Mouse (Mus musculus) hindbrain, embryonic 16.5 days (tissue): ENCODE data around the gene Gmfb. TPM values are rescaled to one million over a fixed set of nuclear protein-coding genes. Genes with fewer than 3 reads are reported as not detected.

ENCODE experiments used
- ATAC-seq: fragments of 200-750 bp; cut with Nextera tagmentation; 2 replicates; pipeline ENCODE4 v1.8.0; 2017; ENCODE audit warnings: moderate TSS enrichment, moderate library complexity
- H3K27ac ChIP-seq: fragments of 300-500 bp; sonication (generic); 2 replicates; pipeline ENCODE4 v1.5.1; 2014; ENCODE audit warnings: low read depth, mild to moderate bottlenecking, control low read depth, low read length, moderate library complexity
- H3K27me3 ChIP-seq: fragments of 300-500 bp; sonication (generic); replicated peaks from 2 replicates; pipeline ENCODE4 v1.6.1; 2014; ENCODE audit warnings: low read length; ENCODE audit not compliant: control insufficient read depth, insufficient read depth
- H3K36me3 ChIP-seq: fragments of 300-500 bp; sonication (generic); 2 replicates; pipeline ENCODE4 v1.6.1; 2014; ENCODE audit warnings: mild to moderate bottlenecking, low read length, moderate library complexity, mixed read lengths; ENCODE audit not compliant: control insufficient read depth, insufficient read depth
- H3K4me1 ChIP-seq: fragments of 300-500 bp; sonication (generic); 2 replicates; pipeline ENCODE4 v1.6.1; 2014; ENCODE audit warnings: low read depth, low read length; ENCODE audit not compliant: control insufficient read depth, insufficient read depth
- H3K4me2 ChIP-seq: fragments of 300-500 bp; sonication (generic); 2 replicates; pipeline ENCODE4 v1.6.1; 2014; ENCODE audit warnings: mild to moderate bottlenecking, low read length, control low read depth, moderate library complexity
- H3K4me3 ChIP-seq: fragments of 300-500 bp; sonication (generic); 2 replicates; pipeline ENCODE4 v1.5.1; 2014; ENCODE audit warnings: mild to moderate bottlenecking, low read length, control low read depth, moderate library complexity
- H3K9ac ChIP-seq: fragments of 300-500 bp; sonication (generic); 2 replicates; pipeline ENCODE4 v1.6.1; 2014; ENCODE audit warnings: low read depth, mild to moderate bottlenecking, control low read depth, low read length, moderate library complexity
- H3K9me3 ChIP-seq: fragments of 300-500 bp; sonication (generic); 2 replicates; pipeline ENCODE4 v1.6.1; 2014; ENCODE audit warnings: mild to moderate bottlenecking, low read length, moderate library complexity; ENCODE audit not compliant: control insufficient read depth
- WGBS: fragments of 180-500 bp; shearing (Covaris S2); extraction: QIAGEN DNeasy Blood & Tissue Kit; methylation state at CpG from one replicate; pipeline ENCODE4 v1.1.7; 2014; 5-methylcytosine and 5-hydroxymethylcytosine counted together
- polyA plus RNA-seq: library from polyadenylated mRNA; unstranded; fragments of >200 nt; fragmentation: Nextera tagmentation; extraction: Ambion mirVana; gene quantifications from 2 replicates; pipeline ENCODE4 v1.2.1, GENCODE M21; 2015

The Gmfb gene
- polyA plus RNA-seq, 1 experiment from 2014 or later, result 133 TPM

GRCm38 (mm10) chr14:46790303-46790702 is 31.7 kb downstream of the Gmfb start:
- Histone ChIP-seq H3K27me3 (no peaks in the 10 kb centered on the region), H3K27ac (no peak overlapping the region), H3K4me2 (no peak overlapping the region), H3K9me3 (no peaks in the 10 kb centered on the region), H3K36me3 (no peaks in the 10 kb centered on the region), H3K4me1 (peaks cover 16% of the 10 kb centered on the region), H3K9ac (no peak overlapping the region), H3K4me3 (no peak overlapping the region)
- ATAC-seq, result no peak
- 69% methylated on average over 4 of the region's 4 CpGs for WGBS

- 36% methylated on average over 8 of the region's 8 CpGs for WGBS
- Histone ChIP-seq H3K27me3 (no peaks in the 10 kb centered on the region), H3K9me3 (no peaks in the 10 kb centered on the region), H3K9ac (peak overlapping the region; percentile 98; the same call in 1 of the 2 replicates), H3K4me3 (peak overlapping the region; percentile 93), H3K4me1 (peaks cover 16% of the 10 kb centered on the region), H3K4me2 (peak overlapping the region; percentile 48), H3K27ac (peak overlapping the region; percentile 99), H3K36me3 (no peaks in the 10 kb centered on the region)
- ATAC-seq, result no peak
Measured at GRCm38 (mm10) chr14:46788505-46788901, 33.5 kb downstream of the Gmfb start.

DNA sequence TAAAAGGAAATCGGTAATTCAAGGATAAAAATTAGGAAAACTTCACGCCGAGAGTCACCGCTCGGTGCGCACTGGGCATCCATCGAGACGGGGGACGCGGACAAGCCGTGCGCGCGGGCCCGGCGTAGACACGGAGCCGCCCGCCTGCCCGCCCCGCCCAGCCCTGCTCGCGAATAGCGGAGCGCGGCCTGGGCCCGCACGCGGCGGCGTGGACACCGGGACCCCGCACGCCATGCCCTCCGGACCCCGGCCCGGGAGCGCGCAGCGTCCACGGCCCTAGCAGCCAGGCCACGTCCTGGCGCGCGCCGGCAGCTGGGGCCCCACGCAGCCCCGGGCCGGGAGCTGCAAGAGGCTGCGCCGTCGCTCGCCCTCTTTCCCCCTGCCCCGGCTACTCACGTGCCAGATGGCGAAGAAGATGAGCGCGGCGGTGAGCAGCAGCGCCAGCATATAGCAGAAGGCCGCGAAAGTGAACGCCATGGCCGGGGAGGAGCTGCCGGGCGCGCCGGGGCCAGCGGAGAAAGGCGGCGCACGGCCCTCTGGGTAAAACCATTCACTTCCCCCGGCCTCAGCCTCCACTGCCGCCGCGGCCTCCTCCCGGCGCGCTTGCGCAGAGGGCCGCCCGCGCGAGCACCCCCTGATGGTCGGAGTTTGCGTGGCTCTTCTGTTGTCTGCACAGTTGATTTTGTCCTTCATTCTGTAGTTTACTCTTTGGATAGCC is 34.1 kb downstream of the Gmfb start, which contains the start of gene Cnih1:
TSS of gene Cnih1 (minus strand) at position 625 of the 718 bp plus-strand sequence.
- Histone ChIP-seq H3K9ac (peak within 1 kb of the TSS; percentile 98), H3K27ac (peak within 1 kb of the TSS; percentile 99), H3K4me2 (peak within 1 kb of the TSS; percentile 90), H3K36me3 (0 out of 2 replicates have a peak, but pooled peaks cover 2% of the 10 kb centered on the region), H3K27me3 (no peaks in the 10 kb centered on the region), H3K4me1 (peaks cover 16% of the 10 kb centered on the region), H3K4me3 (peak within 1 kb of the TSS; percentile 93), H3K9me3 (no peaks in the 10 kb centered on the region)
- peak; percentile 97 for ATAC-seq
- under 1% methylated on average over 63 of the region's 86 CpGs for WGBS

DNA sequence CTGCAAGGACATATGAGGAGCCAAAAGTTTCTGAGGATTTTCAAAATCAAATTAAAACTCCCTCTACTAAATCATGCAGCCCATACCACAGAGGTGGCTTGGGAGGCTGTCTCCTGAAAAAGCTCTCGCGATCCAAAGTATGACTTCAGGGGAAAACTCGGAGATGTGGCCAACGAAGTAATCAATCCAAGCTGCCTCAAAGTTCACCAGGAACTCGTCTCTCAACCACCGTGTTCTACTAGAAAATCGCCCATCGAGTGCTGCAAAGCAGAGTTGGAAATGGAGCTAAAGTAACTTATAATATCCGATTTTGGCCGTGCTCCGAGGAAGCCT is 34.6 kb downstream of the Gmfb start:
- peak overlapping the region; percentile 93 for H3K4me3 ChIP-seq
- peak overlapping the region; percentile 98 for H3K9ac ChIP-seq
- H3K4me1 ChIP-seq, result peaks cover 16% of the 10 kb centered on the region
- peak; percentile 5; the same call in 1 of the 2 replicates for ATAC-seq
- H3K27ac ChIP-seq, result peak overlapping the region; percentile 99
- H3K36me3 ChIP-seq, result 0 out of 2 replicates have a peak, but pooled peaks cover 2% of the 10 kb centered on the region
- no peaks in the 10 kb centered on the region for H3K9me3 ChIP-seq
- WGBS, result under 1% methylated on average over 11 of the region's 11 CpGs
- no peaks in the 10 kb centered on the region for H3K27me3 ChIP-seq
- peak overlapping the region; percentile 90 for H3K4me2 ChIP-seq

DNA sequence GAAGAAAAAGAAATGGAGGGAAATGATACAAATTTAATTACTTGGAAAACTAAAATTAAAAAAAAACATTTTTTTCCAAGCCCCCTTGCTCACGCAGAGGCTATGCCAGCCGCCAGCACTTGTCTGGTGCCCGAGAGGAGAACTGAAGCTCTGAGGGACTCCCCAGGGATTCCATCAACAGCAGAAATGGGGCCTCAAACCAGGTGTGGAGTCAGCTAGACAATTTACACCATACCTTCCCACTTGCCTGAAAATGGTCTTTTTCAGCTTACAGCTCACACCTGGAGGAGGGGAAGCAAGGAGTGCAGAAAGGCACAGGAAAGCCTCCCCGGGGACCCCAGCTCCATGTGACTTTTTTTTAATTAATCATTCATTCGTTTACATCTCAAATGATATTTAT is 36.8 kb downstream of the Gmfb start:
- Histone ChIP-seq H3K27ac (no peak overlapping the region), H3K27me3 (no peaks in the 10 kb centered on the region), H3K36me3 (peaks cover 9% of the 10 kb centered on the region; the same call in 1 of the 2 replicates), H3K4me2 (no peak overlapping the region), H3K4me1 (peaks cover 16% of the 10 kb centered on the region), H3K4me3 (no peak overlapping the region), H3K9me3 (no peaks in the 10 kb centered on the region), H3K9ac (no peak overlapping the region)
- 81% methylated on average over 5 of the region's 5 CpGs for WGBS
- ATAC-seq, result no peak

DNA sequence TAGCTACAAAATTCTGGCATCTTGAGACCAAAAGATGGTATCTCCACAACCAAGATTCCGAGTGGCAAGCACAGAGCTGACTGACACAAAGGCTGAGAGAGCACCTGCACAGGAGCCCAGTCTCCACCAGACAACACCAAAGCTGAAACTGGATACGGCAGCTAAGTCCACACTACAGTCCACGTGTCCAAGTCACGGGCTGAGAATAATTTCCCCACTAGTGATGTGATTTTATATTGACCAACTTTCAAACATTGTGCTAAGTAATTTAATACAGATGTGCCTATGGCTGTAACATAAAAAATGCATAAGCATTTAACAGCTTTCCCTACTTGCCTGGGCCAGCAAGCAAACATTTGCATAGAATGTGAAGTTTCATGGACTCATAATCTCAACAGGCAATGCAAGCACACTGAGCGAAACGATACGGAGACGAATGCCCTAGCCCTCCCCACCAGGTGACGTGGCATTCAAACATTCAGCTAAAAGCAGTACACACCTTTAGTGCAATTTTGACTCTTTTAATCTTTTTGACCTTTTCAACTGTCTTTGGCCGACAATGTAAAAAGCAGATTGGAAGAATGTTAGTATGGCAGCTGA is 38.6 kb downstream of the Gmfb start:
- 92% methylated on average over 10 of the region's 10 CpGs for WGBS
- Histone ChIP-seq H3K4me1 (peaks cover 13% of the 10 kb centered on the region), H3K9me3 (0 out of 2 replicates have a peak, but pooled peaks cover 3% of the 10 kb centered on the region), H3K27ac (no peak overlapping the region), H3K9ac (no peak overlapping the region), H3K27me3 (no peaks in the 10 kb centered on the region), H3K4me3 (no peak overlapping the region), H3K4me2 (no peak overlapping the region), H3K36me3 (peaks cover 24% of the 10 kb centered on the region)
- ATAC-seq, result no peak

DNA sequence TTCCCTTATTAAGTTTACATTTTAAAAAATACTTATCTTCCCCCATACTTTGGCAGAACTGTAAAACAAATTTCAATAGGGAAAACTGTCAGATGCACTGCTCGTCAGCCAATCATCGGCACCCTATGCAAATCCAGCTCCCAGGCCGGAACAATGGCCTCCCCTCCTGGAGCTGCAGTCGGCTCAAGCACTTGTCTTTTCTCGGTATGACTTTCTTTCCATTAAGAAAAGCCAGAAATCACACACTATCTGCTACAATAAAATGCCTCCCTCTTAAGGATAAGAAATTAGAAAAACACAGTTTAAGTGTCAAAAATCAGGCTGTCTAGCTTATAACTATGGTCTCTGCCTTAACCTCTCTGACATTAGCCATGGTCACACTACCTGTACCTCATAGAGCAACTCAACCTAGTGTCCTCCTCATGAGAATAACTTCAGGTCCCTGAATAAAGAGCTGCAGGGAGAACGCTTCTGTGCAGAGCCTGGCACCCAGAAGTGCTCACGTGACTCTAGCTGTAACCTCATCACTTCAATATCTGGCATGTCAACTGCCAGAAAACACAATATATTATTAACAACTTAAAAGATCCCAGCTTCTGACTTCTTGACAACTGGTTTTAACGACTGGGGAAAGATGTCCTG is 39.7 kb downstream of the Gmfb start:
- Histone ChIP-seq H3K9ac (no peak overlapping the region), H3K9me3 (0 out of 2 replicates have a peak, but pooled peaks cover 3% of the 10 kb centered on the region), H3K36me3 (peaks cover 33% of the 10 kb centered on the region), H3K4me2 (no peak overlapping the region), H3K27me3 (no peaks in the 10 kb centered on the region), H3K27ac (no peak overlapping the region), H3K4me1 (peaks cover 11% of the 10 kb centered on the region), H3K4me3 (no peak overlapping the region)
- WGBS, result 85% methylated on average over 8 of the region's 8 CpGs
- no peak for ATAC-seq

GRCm38 (mm10) chr14:46781086-46781485 is 41.0 kb downstream of the Gmfb start:
- ATAC-seq, result no peak
- H3K4me3 ChIP-seq, result no peak overlapping the region
- no peak overlapping the region for H3K27ac ChIP-seq
- H3K4me1 ChIP-seq, result peaks cover 2% of the 10 kb centered on the region; the same call in 1 of the 2 replicates
- no peak overlapping the region for H3K4me2 ChIP-seq
- H3K9me3 ChIP-seq, result 0 out of 2 replicates have a peak, but pooled peaks cover 3% of the 10 kb centered on the region
- 94% methylated on average over 7 of the region's 7 CpGs for WGBS
- H3K36me3 ChIP-seq, result peaks cover 35% of the 10 kb centered on the region
- H3K27me3 ChIP-seq, result no peaks in the 10 kb centered on the region
- no peak overlapping the region for H3K9ac ChIP-seq

- no peaks in the 10 kb centered on the region for H3K4me1 ChIP-seq
- no peak for ATAC-seq
- H3K27ac ChIP-seq, result no peak overlapping the region
- 95% methylated on average over 7 of the region's 7 CpGs for whole genome bisulfite sequencing
- H3K9me3 ChIP-seq, result 0 out of 2 replicates have a peak, but pooled peaks cover 3% of the 10 kb centered on the region
- H3K9ac ChIP-seq, result no peak overlapping the region
- no peak overlapping the region for H3K4me2 ChIP-seq
- H3K36me3 ChIP-seq, result peaks cover 41% of the 10 kb centered on the region
- no peaks in the 10 kb centered on the region for H3K27me3 ChIP-seq
- H3K4me3 ChIP-seq, result no peak overlapping the region
Measured at GRCm38 (mm10) chr14:46779217-46779616, 42.8 kb downstream of the Gmfb start.
